9 mouse cellular contexts compared by ENCODE assay signal in the genomic region with DNA sequence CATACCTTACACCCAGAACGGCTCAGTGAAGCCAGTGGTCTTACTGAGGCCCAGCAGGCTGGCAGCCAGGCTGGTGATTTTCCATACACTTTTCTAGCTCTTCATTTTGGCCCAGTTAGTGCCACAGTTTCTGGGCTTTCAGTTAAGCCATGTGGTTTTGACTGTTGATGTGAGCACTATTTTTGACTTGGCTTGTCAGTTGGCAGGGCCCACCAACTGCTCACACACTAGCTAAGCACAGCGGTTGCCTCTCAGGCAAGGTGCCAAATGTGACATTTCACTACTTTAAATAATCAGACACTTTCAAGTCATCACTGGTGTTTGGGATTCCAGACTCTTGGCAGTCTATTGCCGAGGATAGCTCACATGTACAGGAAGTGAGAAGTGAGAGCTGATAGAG.
A peak's percentile ranks its signal among the peaks of the same experiment; 100 is the strongest.
DNase-seq lines count a peak whose midpoint lies in the region; ATAC-seq lines count a peak whose summit lies in the region.
"Had no signal": no experiment of that assay in that cellular context is flagged by ENCODE, and none has a peak within 500 bp of the region (broad histone marks: within the 10 kb centered on the region; RNA-seq: fewer than 3 reads in every experiment).

No protein-coding gene starts in this region.

- H3K4me1 ChIP-seq in forebrain, embryonic 14.5 days (ENCODE audit: control insufficient read depth, insufficient read depth, low read length): no peaks in the 10 kb centered on the region
- H3K4me1 ChIP-seq in forebrain, embryonic 10.5 days: no peaks in the 10 kb centered on the region
- no peaks in the 10 kb centered on the region for H3K4me1 ChIP-seq in midbrain, embryonic 16.5 days (ENCODE audit: control insufficient read depth, insufficient read depth, low read length)

- no peaks in the 10 kb centered on the region for H3K9me3 ChIP-seq in forebrain, embryonic 14.5 days (replicated peaks; ENCODE audit: control insufficient read depth, low read length)
- H3K9me3 ChIP-seq in forebrain, embryonic 10.5 days: no peaks in the 10 kb centered on the region
- H3K9me3 ChIP-seq in midbrain, embryonic 16.5 days (replicated peaks; ENCODE audit: control insufficient read depth, low read length, poor library complexity, severe bottlenecking): no peaks in the 10 kb centered on the region

- ATAC-seq in forebrain, embryonic 14.5 days: peak; percentile 79; the same call in 1 of the 2 replicates
- no peak for ATAC-seq in midbrain, embryonic 16.5 days

- intact Hi-C loops in heart, postnatal 10 days (cut with DNase I): no loop called here
- intact Hi-C loops in left cerebral cortex, postnatal 4 days (cut with DNase I): no loop called here

- no peak overlapping the region for H3K9ac ChIP-seq in forebrain, embryonic 14.5 days (ENCODE audit: low read length)
- H3K9ac ChIP-seq in midbrain, embryonic 16.5 days (ENCODE audit: low read depth, low read length): no peak overlapping the region

- WGBS in forebrain, embryonic 14.5 days: 53% methylated on average over 3 of the region's 3 CpGs
- 88% methylated on average over 3 of the region's 3 CpGs for WGBS in forebrain, embryonic 10.5 days
- 72% methylated on average over 3 of the region's 3 CpGs for WGBS in midbrain, embryonic 16.5 days

- no peak overlapping the region for H3K27ac ChIP-seq in forebrain, embryonic 14.5 days (ENCODE audit: low read depth, low read length)
- no peak overlapping the region for H3K27ac ChIP-seq in forebrain, embryonic 10.5 days
- no peak overlapping the region for H3K27ac ChIP-seq in midbrain, embryonic 16.5 days (ENCODE audit: low read length)

- no peak overlapping the region for H3K4me2 ChIP-seq in forebrain, embryonic 14.5 days (ENCODE audit: low read length)
- no peak overlapping the region for H3K4me2 ChIP-seq in midbrain, embryonic 16.5 days (ENCODE audit: low read length)

- H3K27me3 ChIP-seq in forebrain, embryonic 14.5 days (replicated peaks; ENCODE audit: control insufficient read depth, insufficient read depth, low read length): no peaks in the 10 kb centered on the region
- H3K27me3 ChIP-seq in forebrain, embryonic 10.5 days (ENCODE audit: poor library complexity, severe bottlenecking): no peaks in the 10 kb centered on the region
- H3K27me3 ChIP-seq in midbrain, embryonic 16.5 days (ENCODE audit: control insufficient read depth, insufficient read depth, low read depth, low read length): no peaks in the 10 kb centered on the region

- peak; percentile 87 for DNase-seq in forebrain, embryonic 14.5 days (ENCODE audit: low spot score)
- DNase-seq in forebrain, embryonic 10.5 days (ENCODE audit: extremely low spot score, low spot score): no peak
- DNase-seq in cerebellum, adult 9-11 months: peak; percentile 85
- peak; percentile 80 to 83 for DNase-seq in heart, postnatal 10 days
- DNase-seq in left cerebral cortex, postnatal 4 days: peak; percentile 89
- no peak for DNase-seq in thymus, postnatal 36 days
- no peak for DNase-seq in gastrocnemius, adult 18-20 months (ENCODE audit: low spot score)
- DNase-seq: adrenal gland, postnatal 14 days had no signal

- H3K36me3 ChIP-seq in forebrain, embryonic 14.5 days (ENCODE audit: control insufficient read depth, insufficient read depth, low read length): no peaks in the 10 kb centered on the region
- no peaks in the 10 kb centered on the region for H3K36me3 ChIP-seq in forebrain, embryonic 10.5 days (replicated peaks)
- H3K36me3 ChIP-seq in midbrain, embryonic 16.5 days (ENCODE audit: control insufficient read depth, insufficient read depth, low read length): no peaks in the 10 kb centered on the region

- H3K4me3 ChIP-seq in forebrain, embryonic 14.5 days (ENCODE audit: low read depth, low read length): no peak overlapping the region
- H3K4me3 ChIP-seq in forebrain, embryonic 10.5 days: no peak overlapping the region
- H3K4me3 ChIP-seq in midbrain, embryonic 16.5 days (ENCODE audit: low read depth, low read length): no peak overlapping the region

Comparison
In these comparisons a context has a peak if more than half of its experiments do, and no peak if none do; other contexts are left out.
1. DNase-seq: peak in forebrain, embryonic 14.5 days (single experiment), cerebellum, adult 9-11 months (single experiment), heart, postnatal 10 days (2 of 2) and left cerebral cortex, postnatal 4 days (single experiment); none in forebrain, embryonic 10.5 days (single experiment), thymus, postnatal 36 days (0 of 2) and gastrocnemius, adult 18-20 months (single experiment).